Comparison of ENCODE assay signal across 8 mouse cellular contexts in the genomic region with DNA sequence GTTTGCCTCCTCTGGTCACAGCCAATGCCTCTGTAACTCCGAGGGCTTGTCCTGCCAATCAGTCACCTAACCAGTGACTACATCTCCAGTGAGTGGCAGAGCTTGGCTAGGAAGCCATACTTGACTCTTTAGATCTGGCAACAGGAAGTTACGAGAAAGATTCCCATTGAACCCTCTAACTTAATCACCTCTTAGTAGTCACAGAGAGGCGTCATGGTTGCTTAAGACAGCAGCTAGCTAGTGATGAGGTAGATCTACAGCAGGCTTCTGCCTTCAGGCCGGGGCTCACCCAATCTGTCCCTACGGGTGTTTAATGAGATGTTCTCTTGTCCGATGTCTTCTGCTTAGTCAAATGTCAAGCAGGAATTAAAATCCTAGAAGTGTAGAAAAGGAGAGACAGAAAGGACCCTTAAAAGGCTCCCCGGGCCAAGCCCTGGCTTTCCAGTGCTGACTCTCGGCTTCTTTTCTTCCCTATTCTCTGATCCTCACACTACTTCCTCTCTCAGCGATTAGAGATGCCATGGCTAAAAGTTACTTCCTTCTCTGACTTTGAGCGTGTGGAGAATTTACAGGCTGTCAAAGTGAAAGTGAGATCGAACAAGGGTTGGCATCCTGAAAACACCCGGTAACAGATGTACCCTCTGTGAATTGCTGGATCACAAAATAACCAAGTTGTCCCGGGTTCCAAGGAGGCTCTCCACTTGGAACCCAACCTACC. TPM values are rescaled to one million over a fixed set of nuclear protein-coding genes. Genes with fewer than 3 reads are reported as not detected.
DNase-seq lines count a peak whose midpoint lies in the region; ATAC-seq and TF ChIP-seq lines count a peak whose summit lies in the region.

No protein-coding gene starts in this region.

- no peak for ATAC-seq in forebrain, postnatal 0 days
- ATAC-seq in forebrain, embryonic 11.5 days (replicated peaks; ENCODE audit: low FRiP score), result no peak
- no peak for ATAC-seq in liver, embryonic 11.5 days (replicated peaks; ENCODE audit: low FRiP score)

- WGBS in forebrain, postnatal 0 days, result 76% methylated on average over 13 of the region's 13 CpGs
- 77% methylated on average over 13 of the region's 13 CpGs for WGBS in forebrain, embryonic 11.5 days
- 51% methylated on average over 13 of the region's 13 CpGs for whole genome bisulfite sequencing in liver, embryonic 11.5 days

- H3K4me1 ChIP-seq in forebrain, postnatal 0 days (ENCODE audit: insufficient read depth), result no peaks in the 10 kb centered on the region; the same call in 1 of the 2 replicates
- peaks cover 11% of the 10 kb centered on the region; the same call in 1 of the 2 replicates for H3K4me1 ChIP-seq in forebrain, embryonic 11.5 days (replicated peaks; ENCODE audit: control insufficient read depth, insufficient read depth, low read length)
- H3K4me1 ChIP-seq in liver, embryonic 11.5 days (replicated peaks; ENCODE audit: control insufficient read depth, insufficient read depth, low read length), result peaks cover 22% of the 10 kb centered on the region

- TF ChIP-seq CTCF in forebrain, postnatal 0 days (IDR thresholded peaks at IDR 0.05; ENCODE audit: low read depth), result no peak

- H3K4me3 ChIP-seq in forebrain, postnatal 0 days (ENCODE audit: low read depth, low read length), result peak overlapping the region; percentile 80
- H3K4me3 ChIP-seq in forebrain, embryonic 11.5 days (ENCODE audit: low read depth, low read length), result no peak overlapping the region
- peak overlapping the region; percentile 93 for H3K4me3 ChIP-seq in liver, embryonic 11.5 days (ENCODE audit: low read depth, low read length)

- H3K4me2 ChIP-seq in forebrain, postnatal 0 days (ENCODE audit: low read depth), result peak overlapping the region; percentile 95
- no peak overlapping the region for H3K4me2 ChIP-seq in forebrain, embryonic 11.5 days (ENCODE audit: low read depth, low read length, severe bottlenecking)
- H3K4me2 ChIP-seq in liver, embryonic 11.5 days, result peak overlapping the region; percentile 94

- H3K27me3 ChIP-seq in forebrain, postnatal 0 days (ENCODE audit: insufficient read depth, low read length), result 0 out of 2 replicates have a peak, but pooled peaks cover 3% of the 10 kb centered on the region
- peaks cover 20% of the 10 kb centered on the region for H3K27me3 ChIP-seq in forebrain, embryonic 11.5 days (ENCODE audit: control insufficient read depth, insufficient read depth, low read length)
- no peaks in the 10 kb centered on the region for H3K27me3 ChIP-seq in liver, embryonic 11.5 days (replicated peaks; ENCODE audit: control insufficient read depth, insufficient read depth, low read length)

- DNase-seq in forebrain, postnatal 0 days, result no peak
- no peak for DNase-seq in forebrain, embryonic 11.5 days (ENCODE audit: low spot score)
- DNase-seq in thymus, postnatal 0 days (ENCODE audit: low spot score), result peak; percentile 42
- no peak for DNase-seq in thymus, postnatal 4 days
- no peak for DNase-seq in liver, embryonic 11.5 days (ENCODE audit: low spot score)
- no peak for DNase-seq in c-Kit-positive CD71-positive TER-119-positive erythroid progenitor cells, embryonic 14.5 days (ENCODE audit: low spot score)
- DNase-seq in adrenal gland, postnatal 36 days, result no peak
- no peak for DNase-seq in retina, embryonic 14.5 days (ENCODE audit: low spot score)

- no peaks in the 10 kb centered on the region; the same call in 1 of the 2 replicates for H3K36me3 ChIP-seq in forebrain, postnatal 0 days (ENCODE audit: insufficient read depth)
- H3K36me3 ChIP-seq in forebrain, embryonic 11.5 days (ENCODE audit: control insufficient read depth, insufficient read depth, low read length), result no peaks in the 10 kb centered on the region
- no peaks in the 10 kb centered on the region; the same call in 1 of the 2 replicates for H3K36me3 ChIP-seq in liver, embryonic 11.5 days (ENCODE audit: control insufficient read depth, insufficient read depth, low read length)

- H3K9me3 ChIP-seq in forebrain, postnatal 0 days (ENCODE audit: low read length), result no peaks in the 10 kb centered on the region
- H3K9me3 ChIP-seq in forebrain, embryonic 11.5 days (ENCODE audit: control insufficient read depth, low read length), result no peaks in the 10 kb centered on the region
- H3K9me3 ChIP-seq in liver, embryonic 11.5 days (ENCODE audit: control insufficient read depth, low read length), result no peaks in the 10 kb centered on the region

- H3K9ac ChIP-seq in forebrain, postnatal 0 days, result no peak overlapping the region
- H3K9ac ChIP-seq in forebrain, embryonic 11.5 days (ENCODE audit: low read length), result no peak overlapping the region
- no peak overlapping the region for H3K9ac ChIP-seq in liver, embryonic 11.5 days (ENCODE audit: low read depth, low read length)

- H3K27ac ChIP-seq in forebrain, postnatal 0 days (ENCODE audit: low read depth, low read length), result no peak overlapping the region
- H3K27ac ChIP-seq in forebrain, embryonic 11.5 days (ENCODE audit: low read depth, low read length), result no peak overlapping the region
- H3K27ac ChIP-seq in liver, embryonic 11.5 days (ENCODE audit: low read depth, low read length), result no peak overlapping the region

RNA-seq across cellular contexts. Expression of a gene that starts 4.6 kb away (rescaled TPM):
- total RNA-seq in forebrain, postnatal 0 days (2014; rRNA removed), result 15.9 and 27.4 TPM in 2 replicates
- polyA plus RNA-seq in forebrain, postnatal 0 days (2015; fragmentation: Nextera tagmentation; extraction: Ambion mirVana), result 19.5 and 28.0 TPM in 2 replicates
- 3.2 and 3.3 TPM in 2 replicates for polyA plus RNA-seq in forebrain, embryonic 11.5 days (2014; fragmentation: Nextera tagmentation; extraction: Ambion mirVana)
- polyA plus RNA-seq in thymus, postnatal 0 days (2015; fragmentation: Nextera tagmentation; extraction: Ambion mirVana), result 47.7 and 48.6 TPM in 2 replicates
- polyA plus RNA-seq in liver, embryonic 11.5 days (2014; fragmentation: Nextera tagmentation; extraction: Ambion mirVana), result 13.0 and 14.3 TPM in 2 replicates
- 10 to 100 TPM; 33.2 to 37.1 TPM for total RNA-seq in adrenal gland, postnatal 36 days (2021)
